Mouse (Mus musculus): ENCODE results near the gene Nkx2-2.
"Not testable (repeated sequence)": the region's sequence is repeated elsewhere in the genome, so short reads cannot be mapped to it uniquely, and the experiment has no call there.

Gene Nkx2-2

GRCm38 (mm10) chr2:147181926-147182708 is 11.9 kb downstream of the Nkx2-2 start:
- no peak for DNase-seq (ENCODE audit: low spot score in 2 of 2)

- no peak for DNase-seq (ENCODE audit: low spot score in 2 of 2)
Measured at GRCm38 (mm10) chr2:147181304-147181665, 12.8 kb downstream of the Nkx2-2 start.

- DNase-seq (ENCODE audit: low spot score in 2 of 2), result peak; percentile 70 to 74
Measured at GRCm38 (mm10) chr2:147180649-147181303, 13.3 kb downstream of the Nkx2-2 start.

GRCm38 (mm10) chr2:147178091-147179059 is 15.7 kb downstream of the Nkx2-2 start:
- peak; percentile 83 to 88 for DNase-seq (ENCODE audit: low spot score in 2 of 2)

- peak; percentile 74 to 87 for DNase-seq (ENCODE audit: low spot score in 2 of 2)
Measured at GRCm38 (mm10) chr2:147177672-147178071, 16.4 kb downstream of the Nkx2-2 start.

GRCm38 (mm10) chr2:147175296-147175695 is 18.7 kb downstream of the Nkx2-2 start:
- DNase-seq (ENCODE audit: low spot score in 2 of 2), result no peak

GRCm38 (mm10) chr2:147173751-147174150 is 20.3 kb downstream of the Nkx2-2 start:
- DNase-seq (ENCODE audit: low spot score in 2 of 2), result no peak

- DNase-seq (ENCODE audit: low spot score in 2 of 2), result not testable (repeated sequence)
Measured at GRCm38 (mm10) chr2:147170538-147170937, 23.5 kb downstream of the Nkx2-2 start.

- no peak for DNase-seq (ENCODE audit: low spot score in 2 of 2)
Measured at GRCm38 (mm10) chr2:147165863-147166262, 28.2 kb downstream of the Nkx2-2 start.

- no peak for DNase-seq (ENCODE audit: low spot score in 2 of 2)
Measured at GRCm38 (mm10) chr2:147165376-147165775, 28.7 kb downstream of the Nkx2-2 start.

GRCm38 (mm10) chr2:147152543-147152942 is 41.5 kb downstream of the Nkx2-2 start:
- no peak for DNase-seq (ENCODE audit: low spot score in 2 of 2)
